Mouse (Mus musculus) gastrocnemius, adult 8-10 months (tissue): ENCODE results near the gene Higd2a. TPM values are rescaled to one million over a fixed set of nuclear protein-coding genes. Genes with fewer than 3 reads are reported as not detected.

Experiments
- DNase-seq, 2 experiments: peaks; one replicate each; pipeline ENCODE4 v3.0.0; 2022; ENCODE audit warnings: low spot score in 2 of 2
- total RNA-seq, 4 experiments: library from RNA; stranded (reverse); gene quantifications; 2 replicates each; pipeline ENCODE4 v1.2.4; 2022

Gene Higd2a
- 100 to 1,000 TPM; 131 to 155 (median 141) TPM for total RNA-seq

GRCm38 (mm10) chr13:54589996-54590951, at the start of gene Higd2a, which contains the start of gene Nop16:
Gene Higd2a, plus strand, starts transcription at chr13:54590207.
Gene Nop16, minus strand, starts transcription at chr13:54590090.
- peak; percentile 95 to 96 for DNase-seq

GRCm38 (mm10) chr13:54548036-54548435, 42.0 kb upstream of the Higd2a start:
- no peak for DNase-seq

DNA sequence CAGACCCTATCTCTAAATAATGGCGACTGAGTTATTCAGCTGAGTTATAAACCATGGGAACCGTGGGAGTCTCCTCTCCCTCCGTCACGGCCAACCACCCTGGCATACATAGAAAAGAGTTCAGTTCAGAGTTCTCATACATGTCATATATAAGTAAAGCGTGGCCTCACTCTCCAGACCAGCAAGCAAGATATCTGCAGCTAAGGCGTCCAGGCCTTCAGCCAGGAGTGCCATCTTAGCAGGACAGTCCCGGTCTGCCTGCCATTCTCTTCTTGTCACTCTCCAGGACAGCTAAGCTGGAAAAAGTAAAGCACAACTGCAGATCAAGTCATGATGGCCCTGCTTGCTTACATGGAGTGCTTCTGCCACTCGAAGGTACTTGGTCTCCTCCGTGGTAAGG, 33.8 kb upstream of the Higd2a start:
- no peak for DNase-seq

DNA sequence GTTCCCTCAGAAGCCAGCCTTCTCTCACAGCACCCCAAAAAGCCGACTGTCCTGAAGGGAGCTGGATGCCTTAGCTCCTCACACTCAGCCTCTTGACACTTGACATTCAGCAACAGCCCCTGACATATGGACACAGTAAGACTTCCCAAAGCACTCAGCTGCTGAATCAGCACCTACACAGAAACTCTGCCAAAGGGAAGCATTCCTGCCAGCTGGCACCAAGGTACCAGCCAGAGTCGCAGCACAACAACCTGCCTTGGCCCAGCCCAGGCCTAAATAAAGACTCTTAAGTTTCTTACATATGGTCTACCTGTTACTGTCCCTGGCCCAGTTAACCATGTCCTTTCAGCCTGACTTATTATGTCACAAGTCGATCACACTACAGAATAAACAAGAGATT, 33.2 kb upstream of the Higd2a start:
- DNase-seq: peak; percentile 73 to 82

- no peak for DNase-seq
Observed at GRCm38 (mm10) chr13:54557652-54558051, 32.4 kb upstream of the Higd2a start.

- no peak for DNase-seq
Observed at GRCm38 (mm10) chr13:54559656-54560055, 30.4 kb upstream of the Higd2a start.

GRCm38 (mm10) chr13:54560608-54561007, 29.4 kb upstream of the Higd2a start:
- no peak for DNase-seq

DNA sequence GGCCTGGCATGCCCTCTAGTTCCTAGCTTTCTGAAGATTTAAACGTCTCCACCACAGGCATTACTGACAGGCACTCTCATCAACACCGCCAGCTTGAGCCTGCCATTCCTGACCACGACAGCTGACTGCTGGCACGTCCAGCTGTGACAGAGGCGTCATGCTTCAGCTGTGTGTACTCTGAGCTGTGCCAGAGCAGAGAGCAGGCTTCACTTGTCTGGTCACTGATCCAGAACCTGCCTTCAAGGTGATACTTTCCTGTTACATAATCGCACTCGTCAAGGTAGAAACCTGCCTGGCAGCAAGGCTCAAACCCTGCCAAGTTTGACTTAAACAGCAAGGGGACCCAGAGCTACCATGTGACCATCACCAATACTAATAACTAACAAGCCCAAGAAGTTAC, 27.4 kb upstream of the Higd2a start:
- DNase-seq: peak in 1 of 2 experiments; percentile 35

GRCm38 (mm10) chr13:54564232-54565200, 25.5 kb upstream of the Higd2a start:
- DNase-seq: no peak

GRCm38 (mm10) chr13:54565201-54565581, 24.8 kb upstream of the Higd2a start, which contains the start of gene 4833439L19Rik:
Gene 4833439L19Rik, minus strand, starts transcription at chr13:54565435.
- DNase-seq: peak; percentile 86 to 89

DNA sequence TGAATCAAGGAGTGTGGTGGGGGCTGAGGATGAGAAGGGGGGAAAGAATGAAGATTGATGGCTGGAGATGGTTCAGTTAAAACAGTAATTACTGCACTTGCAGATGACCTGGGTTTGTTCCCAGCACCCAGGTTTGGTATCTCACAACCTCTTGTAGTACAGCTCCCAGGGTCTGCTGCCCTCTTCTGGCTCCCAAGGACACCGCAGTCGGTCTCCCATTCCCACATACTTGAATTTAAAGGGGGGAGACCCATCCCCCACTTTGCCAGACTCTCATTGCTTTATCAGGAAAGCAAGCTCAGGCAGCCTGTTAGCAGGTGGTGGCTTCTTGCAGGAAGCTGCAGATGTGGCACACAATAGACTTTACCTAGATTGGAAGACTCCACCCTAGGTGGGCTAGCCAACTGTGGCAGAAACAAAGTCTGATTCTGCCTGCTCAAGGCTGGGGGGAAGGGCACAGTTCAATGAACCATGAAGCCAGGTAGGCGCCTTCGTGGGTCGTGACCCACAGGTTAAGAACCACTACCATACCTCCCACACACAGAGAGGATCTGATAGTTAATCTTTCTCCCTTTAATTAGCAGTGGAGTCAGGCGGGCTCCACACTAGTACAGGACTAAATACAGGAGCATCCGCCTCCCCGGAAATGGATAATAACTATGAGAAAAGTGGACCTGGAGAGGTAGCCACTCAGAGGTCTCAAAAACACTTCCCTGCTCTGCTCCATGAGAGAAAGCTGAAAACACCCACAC, 24.2 kb upstream of the Higd2a start:
- peak in 1 of 2 experiments; percentile 42 for DNase-seq

DNA sequence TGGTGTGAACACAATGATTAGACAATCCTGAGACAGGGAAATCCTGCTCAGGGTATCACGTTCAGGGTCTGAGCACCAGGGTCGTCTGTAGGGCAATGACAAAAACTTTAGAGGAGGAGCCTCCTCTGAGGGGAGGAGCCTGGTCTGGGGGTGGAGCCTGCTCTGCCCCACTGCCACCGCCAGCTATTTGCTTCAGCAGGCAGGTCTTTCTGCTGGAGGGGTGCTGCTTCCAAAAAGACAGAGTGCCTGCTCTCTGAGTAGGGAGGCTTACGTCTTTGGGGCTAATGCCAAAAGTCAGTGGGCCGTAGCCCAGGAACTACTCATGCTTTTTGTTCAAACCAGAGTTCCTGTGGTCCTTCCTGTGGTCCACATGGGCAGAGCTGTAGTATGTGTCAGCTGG, 21.6 kb upstream of the Higd2a start:
- no peak for DNase-seq

GRCm38 (mm10) chr13:54569282-54569681, 20.7 kb upstream of the Higd2a start:
- no peak for DNase-seq

GRCm38 (mm10) chr13:54570736-54571135, 19.3 kb upstream of the Higd2a start:
- no peak for DNase-seq

GRCm38 (mm10) chr13:54571637-54572036, 18.4 kb upstream of the Higd2a start:
- DNase-seq: no peak

- no peak for DNase-seq
Observed at GRCm38 (mm10) chr13:54572621-54573020, 17.4 kb upstream of the Higd2a start.

DNA sequence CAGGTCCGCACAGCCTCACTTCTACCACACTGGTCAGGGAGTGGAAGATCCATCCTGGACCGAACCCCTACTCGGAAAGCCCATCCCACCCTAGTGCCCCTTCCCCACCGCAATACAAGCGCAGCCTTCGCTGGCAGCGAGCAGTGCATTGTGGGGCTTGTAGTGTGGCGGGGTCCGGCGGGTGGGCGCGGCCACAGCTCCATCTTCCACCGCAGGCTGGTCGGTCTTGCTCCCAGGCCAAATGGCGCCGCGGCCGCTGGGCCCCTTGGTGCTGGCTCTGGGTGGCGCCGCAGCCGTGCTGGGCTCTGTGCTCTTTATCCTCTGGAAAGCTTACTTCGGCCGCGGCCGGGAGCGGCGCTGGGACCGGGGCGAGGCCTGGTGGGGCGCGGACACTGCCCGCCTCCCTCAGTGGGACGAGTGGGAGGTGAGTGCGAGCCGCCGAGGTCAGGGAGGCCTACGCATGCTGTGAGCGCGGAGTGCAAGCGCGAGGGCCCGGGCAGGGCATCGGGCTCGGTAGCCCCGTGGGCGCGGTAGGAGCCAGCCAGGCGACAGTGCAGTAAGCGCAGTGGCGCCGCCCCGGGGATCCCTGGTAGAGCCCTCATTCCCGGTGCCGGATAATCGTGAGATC, 15.0 kb upstream of the Higd2a start, which contains the start of gene Arl10:
Gene Arl10, plus strand, starts transcription at position 162 of the 628 bp plus-strand sequence.
- DNase-seq: peak; percentile 54 to 60

GRCm38 (mm10) chr13:54575489-54575888, 14.5 kb upstream of the Higd2a start:
- no peak for DNase-seq

DNA sequence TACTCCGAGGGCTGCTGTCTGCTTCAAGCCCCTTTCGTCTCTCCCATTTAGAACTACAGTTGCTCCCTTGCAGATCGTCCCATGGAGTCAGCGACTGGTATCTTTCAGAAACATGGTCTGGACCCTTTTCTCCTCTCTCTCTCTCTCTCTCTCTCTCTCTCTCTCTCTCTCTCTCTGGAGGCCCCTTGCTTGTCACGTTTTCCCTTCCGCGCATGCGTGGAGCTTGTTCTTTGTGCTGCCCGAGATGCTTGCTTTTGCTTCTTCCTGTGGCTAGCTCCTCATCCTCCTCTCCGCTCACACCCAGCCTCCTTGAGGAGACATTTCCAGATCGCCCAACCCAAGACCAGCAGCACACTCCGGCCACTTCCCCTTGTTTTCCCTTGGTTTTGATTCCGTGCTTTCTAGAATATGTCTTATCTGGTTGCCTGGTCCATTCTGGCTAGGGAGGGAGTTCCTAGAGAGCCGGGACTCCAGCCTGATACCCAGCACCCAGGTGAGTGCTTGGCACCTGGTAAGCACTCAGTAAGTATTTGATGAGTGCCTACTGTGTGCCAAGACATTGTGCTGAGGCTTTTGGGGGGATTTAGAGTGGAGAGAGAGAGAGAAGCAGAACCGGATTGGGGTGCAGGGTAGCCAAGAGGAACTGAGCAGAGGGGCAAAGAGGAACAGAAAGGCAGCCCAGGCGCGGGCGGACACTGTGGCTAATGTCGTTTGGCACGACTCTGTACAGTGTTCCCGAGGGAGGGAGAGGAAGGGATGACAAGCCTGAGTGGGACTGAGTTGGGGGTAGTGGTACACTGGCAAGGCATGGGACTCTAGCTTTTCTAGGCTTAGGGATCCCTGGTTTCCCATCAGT, 12.1 kb upstream of the Higd2a start:
- DNase-seq: no peak
